Mouse (Mus musculus): ENCODE data around the gene Klf15.

GRCm38 (mm10) chr6:90490976-90491375 lies 28.6 kb downstream of the Klf15 start:
- no peak for TF ChIP-seq CTCF (IDR thresholded peaks at IDR 0.05; ENCODE audit: extremely low read depth, insufficient read depth, low read length)
- no peak for TF ChIP-seq POLR2A (IDR thresholded peaks at IDR 0.05; ENCODE audit: extremely low read depth, insufficient read depth, low read length)

Data from cortical plate, adult 2 months (tissue).